Mouse (Mus musculus) gastrocnemius, adult 8-10 months (tissue): ENCODE measurements at regions not wholly inside any gene's neighbourhood (a gene's known extent, or its start where the extent isn't known, plus 50 kb on each side); places are given as distances from the start of the nearest gene placed in this dataset.

Experiments used
- DNase-seq, 2 experiments: peaks; one replicate each; pipeline ENCODE4 v3.0.0; 2022; ENCODE audit warnings: low spot score in 2 of 2

- no peak for DNase-seq
Observed at GRCm38 (mm10) chr15:40223272-40223671, 89.1 kb downstream of the 9330182O14Rik start.

- DNase-seq = no peak
Observed at GRCm38 (mm10) chr15:40241764-40242163, 107.6 kb downstream of the 9330182O14Rik start.

- no peak for DNase-seq
Observed at GRCm38 (mm10) chr15:40248966-40249365, 114.8 kb downstream of the 9330182O14Rik start.

- DNase-seq = no peak
Observed at GRCm38 (mm10) chr15:40259433-40259832, 125.3 kb downstream of the 9330182O14Rik start.

GRCm38 (mm10) chr15:40279021-40279420, 144.9 kb downstream of the 9330182O14Rik start:
- no peak for DNase-seq

GRCm38 (mm10) chr15:40280551-40280950, 146.4 kb downstream of the 9330182O14Rik start:
- DNase-seq = no peak

GRCm38 (mm10) chr15:40281078-40281720, 147.0 kb downstream of the 9330182O14Rik start:
- DNase-seq = no peak

- no peak for DNase-seq
Observed at GRCm38 (mm10) chr15:40291602-40292001, 157.4 kb downstream of the 9330182O14Rik start.

GRCm38 (mm10) chr15:40312226-40312625, 178.1 kb downstream of the 9330182O14Rik start:
- DNase-seq = no peak

GRCm38 (mm10) chr15:40339746-40340145, 205.6 kb downstream of the 9330182O14Rik start:
- DNase-seq = no peak

GRCm38 (mm10) chr15:40340269-40340668, 206.1 kb downstream of the 9330182O14Rik start:
- no peak for DNase-seq

- no peak for DNase-seq
Observed at GRCm38 (mm10) chr15:40351473-40351872, 217.3 kb downstream of the 9330182O14Rik start.

- DNase-seq = no peak
Observed at GRCm38 (mm10) chr15:40354802-40355487, 220.8 kb downstream of the 9330182O14Rik start.

- DNase-seq = no peak
Observed at GRCm38 (mm10) chr15:40356096-40356495, 221.9 kb downstream of the 9330182O14Rik start.

GRCm38 (mm10) chr15:40358341-40358740, 224.2 kb downstream of the 9330182O14Rik start:
- DNase-seq = no peak

- no peak for DNase-seq
Observed at GRCm38 (mm10) chr15:40361849-40362533, 227.8 kb downstream of the 9330182O14Rik start.

- DNase-seq = no peak
Observed at GRCm38 (mm10) chr15:40364221-40364621, 230.1 kb downstream of the 9330182O14Rik start.

GRCm38 (mm10) chr15:40365613-40366012, 231.4 kb downstream of the 9330182O14Rik start:
- DNase-seq = no peak

- no peak for DNase-seq
Observed at GRCm38 (mm10) chr15:40367026-40367425, 232.9 kb downstream of the 9330182O14Rik start.

GRCm38 (mm10) chr15:40368746-40369145, 234.6 kb downstream of the 9330182O14Rik start:
- DNase-seq = no peak

- no peak for DNase-seq
Observed at GRCm38 (mm10) chr15:40371486-40371885, 237.3 kb downstream of the 9330182O14Rik start.

- DNase-seq = no peak
Observed at GRCm38 (mm10) chr15:40386526-40386925, 252.4 kb downstream of the 9330182O14Rik start.
